Mouse (Mus musculus): ENCODE results near the gene Sema3e. TPM values are rescaled to one million over a fixed set of nuclear protein-coding genes. Genes with fewer than 3 reads are reported as not detected.

Gene Sema3e
- under 1 TPM; 0.38 to 0.51 TPM for total RNA-seq (2021)
- long read RNA-seq, experiment 1, result 0 reads
- long read RNA-seq, experiment 2, result 0 reads

DNA sequence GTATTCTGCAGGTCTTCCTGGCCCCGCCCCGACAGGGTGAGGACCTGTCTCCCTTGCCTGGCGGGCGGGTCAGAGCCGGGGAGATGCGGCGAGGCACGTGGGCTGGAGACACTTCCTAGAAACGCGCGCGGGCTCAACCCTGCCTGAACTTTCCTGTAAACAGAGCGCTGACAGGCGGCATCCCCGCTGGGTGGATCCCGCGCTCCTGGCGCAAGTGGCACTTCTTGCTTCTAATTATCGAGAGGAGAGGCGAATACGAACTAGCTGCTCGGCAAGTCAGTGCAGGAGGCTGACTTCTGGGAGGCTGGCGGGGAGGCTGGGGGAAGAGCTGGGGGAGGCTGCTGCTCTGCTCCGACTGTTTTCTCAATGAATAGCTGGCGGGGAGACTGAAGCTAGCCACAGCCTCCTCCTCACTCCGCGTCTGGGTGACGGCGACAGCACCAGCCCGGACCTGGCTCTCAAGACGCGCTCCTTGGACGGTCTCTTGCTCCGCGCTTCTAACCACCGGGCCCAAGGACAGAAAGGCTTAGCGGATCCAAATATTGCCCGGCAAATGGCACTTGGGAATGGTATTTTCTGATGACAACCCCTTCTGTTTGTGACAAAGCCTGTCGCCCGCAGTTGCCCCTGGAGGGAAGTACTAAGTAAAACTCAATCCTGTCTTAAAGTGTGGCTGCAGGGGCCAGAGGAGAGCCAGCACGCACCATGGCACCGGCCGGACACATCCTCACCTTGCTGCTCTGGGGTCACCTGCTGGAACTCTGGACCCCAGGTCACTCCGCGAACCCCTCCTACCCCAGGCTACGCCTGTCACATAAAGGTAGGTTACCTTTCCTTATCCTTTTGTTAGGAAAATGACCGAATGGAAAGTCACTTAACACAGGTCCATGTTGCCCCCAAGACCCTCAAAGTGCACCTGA, at the start of gene Sema3e:
Gene Sema3e (plus strand): TSS at position 72 of the 920 bp plus-strand sequence.
- DNase-seq, result no peak

DNA sequence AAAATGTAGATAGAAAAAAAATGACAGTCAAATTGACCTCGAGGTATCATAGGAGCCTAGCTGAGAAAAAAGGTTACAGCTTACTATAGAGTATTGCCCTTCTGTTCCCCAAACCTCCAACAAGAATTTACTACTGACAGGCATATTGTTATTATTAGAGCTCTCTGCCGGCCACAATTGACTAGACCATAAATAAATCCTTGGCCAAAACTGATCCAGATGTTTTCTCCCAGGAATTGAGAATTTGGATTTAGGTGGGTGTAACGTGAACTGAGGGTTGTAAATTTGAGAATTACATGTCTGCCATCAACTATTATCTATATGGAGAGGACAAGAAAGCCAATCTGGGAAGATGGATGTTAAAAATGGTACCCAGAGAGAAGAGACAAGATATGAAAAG, 47.5 kb upstream of the Sema3e start:
- no peak for DNase-seq

GRCm38 (mm10) chr5:13979156-13979555, 45.9 kb upstream of the Sema3e start:
- no peak for DNase-seq

DNA sequence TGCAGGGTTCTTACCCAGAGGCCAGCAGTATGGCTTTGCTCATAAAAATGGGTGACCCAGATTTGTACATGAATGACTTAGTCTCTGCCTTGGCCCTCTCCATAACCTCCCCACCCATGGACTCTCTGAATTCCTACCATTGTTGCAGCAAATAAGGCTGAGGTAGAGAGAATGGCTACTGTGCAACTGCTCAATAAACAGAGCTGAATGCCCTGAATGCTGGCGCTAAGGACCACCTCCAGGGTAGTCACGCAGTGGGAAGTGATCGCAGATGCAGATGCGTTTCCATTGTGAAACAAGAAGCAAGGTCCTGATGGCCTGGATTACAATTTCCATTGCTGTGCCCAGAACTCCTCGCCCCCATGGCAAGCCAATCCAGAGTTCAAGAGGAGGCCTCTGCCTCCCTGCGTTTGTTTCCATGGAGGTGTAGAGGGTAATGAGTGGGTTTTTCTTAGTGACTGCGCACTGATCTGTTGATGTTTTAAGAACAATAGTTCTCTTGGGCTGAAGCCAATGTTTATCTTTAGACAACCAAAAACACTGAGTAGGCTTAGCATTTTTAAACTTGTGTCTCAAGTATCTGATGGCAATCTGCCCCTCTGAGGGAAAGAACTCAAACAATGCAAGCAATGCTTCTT, 42.5 kb upstream of the Sema3e start:
- no peak for DNase-seq

- no peak for DNase-seq
Observed at GRCm38 (mm10) chr5:13983608-13984007, 41.5 kb upstream of the Sema3e start.

- no peak for DNase-seq
Observed at GRCm38 (mm10) chr5:13985669-13986068, 39.4 kb upstream of the Sema3e start.

DNA sequence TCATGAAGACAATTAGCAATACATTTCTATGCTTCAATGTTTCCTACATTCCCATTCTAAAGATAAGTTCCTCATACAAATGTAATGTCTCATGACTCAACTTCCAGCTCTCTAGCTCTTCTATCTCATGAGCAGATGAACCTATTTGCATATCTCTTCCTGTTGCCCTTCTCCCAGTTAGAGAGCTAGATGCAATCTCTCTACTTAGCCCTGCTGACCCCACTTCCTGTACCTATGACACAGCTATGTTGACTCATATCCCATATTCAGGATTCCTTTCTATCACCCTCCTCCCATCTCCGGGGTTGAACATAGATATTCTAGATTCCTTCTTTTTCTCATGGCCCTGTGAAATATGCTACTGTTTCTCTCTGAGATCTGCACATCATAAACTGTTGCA, 38.0 kb upstream of the Sema3e start:
- no peak for DNase-seq

- no peak for DNase-seq
Observed at GRCm38 (mm10) chr5:13988023-13988422, 37.1 kb upstream of the Sema3e start.

DNA sequence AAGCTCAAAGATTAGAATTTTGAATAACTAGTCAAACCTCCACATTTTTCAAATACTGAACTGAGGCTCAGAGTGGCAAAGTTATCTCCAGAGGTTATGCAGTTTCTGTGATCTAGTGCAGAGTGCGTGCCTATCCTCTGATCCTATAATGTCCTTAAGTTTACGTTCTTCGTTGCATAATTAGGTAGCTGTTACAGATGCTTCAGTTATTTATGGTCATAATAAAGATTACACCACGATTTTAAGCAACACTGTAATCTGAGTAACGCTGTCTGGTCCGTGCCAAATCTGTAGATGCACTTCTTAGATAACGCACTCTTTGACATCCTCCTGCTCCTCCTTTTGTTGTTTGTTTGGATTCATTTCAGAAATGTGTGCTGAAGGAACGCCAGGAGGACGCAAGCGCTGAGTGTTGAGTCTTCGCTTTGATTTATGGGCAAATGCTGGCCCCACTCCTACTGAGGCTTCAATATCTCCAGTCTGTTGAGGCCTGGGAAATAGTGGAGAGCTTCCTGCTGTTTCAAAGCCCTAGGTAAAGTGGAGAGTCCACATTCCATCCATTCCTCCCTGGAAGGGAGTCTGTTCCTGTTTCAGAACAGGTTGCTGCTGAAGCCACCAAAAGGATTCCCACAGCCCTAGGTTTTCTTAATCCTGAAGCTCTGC, 32.2 kb upstream of the Sema3e start:
- no peak for DNase-seq

DNA sequence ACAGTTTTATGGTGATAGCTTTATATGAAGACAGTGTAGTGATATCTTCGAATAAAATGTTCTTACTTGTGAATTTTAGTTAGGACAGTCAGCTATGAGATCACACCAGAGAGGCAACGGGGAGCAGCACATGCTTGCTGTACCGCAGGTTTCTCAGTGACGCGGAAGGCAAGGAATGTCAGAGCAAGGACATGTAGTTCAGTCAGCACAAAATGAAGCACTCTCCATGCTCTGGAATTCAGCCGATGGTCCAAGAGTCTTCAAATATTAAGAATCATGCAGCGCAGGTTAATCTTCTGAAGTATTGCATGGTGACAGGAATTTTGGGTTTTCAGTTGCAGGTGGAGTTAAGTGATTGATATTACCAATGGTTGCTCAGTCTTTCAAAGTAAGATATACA, 3.3 kb downstream of the Sema3e start:
- no peak for DNase-seq

DNA sequence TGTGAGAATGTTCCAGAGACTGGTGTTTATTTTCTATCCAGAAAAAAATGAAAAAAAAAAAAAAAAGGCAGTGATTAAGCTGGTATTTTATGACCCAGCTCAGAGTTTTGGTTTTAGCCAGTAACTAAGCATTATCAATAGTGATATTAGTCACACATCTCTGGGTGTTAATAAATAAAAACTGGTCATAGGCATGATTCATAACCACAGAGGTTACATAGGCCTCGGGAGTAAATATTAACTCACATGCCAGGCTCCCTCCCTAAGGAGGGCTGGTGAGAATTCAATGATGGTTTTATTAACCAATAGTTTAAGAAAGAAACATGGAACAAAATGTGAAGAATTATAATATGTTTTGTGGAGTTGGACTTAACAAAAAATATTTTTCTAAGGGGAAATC, 5.7 kb downstream of the Sema3e start:
- no peak for DNase-seq

DNA sequence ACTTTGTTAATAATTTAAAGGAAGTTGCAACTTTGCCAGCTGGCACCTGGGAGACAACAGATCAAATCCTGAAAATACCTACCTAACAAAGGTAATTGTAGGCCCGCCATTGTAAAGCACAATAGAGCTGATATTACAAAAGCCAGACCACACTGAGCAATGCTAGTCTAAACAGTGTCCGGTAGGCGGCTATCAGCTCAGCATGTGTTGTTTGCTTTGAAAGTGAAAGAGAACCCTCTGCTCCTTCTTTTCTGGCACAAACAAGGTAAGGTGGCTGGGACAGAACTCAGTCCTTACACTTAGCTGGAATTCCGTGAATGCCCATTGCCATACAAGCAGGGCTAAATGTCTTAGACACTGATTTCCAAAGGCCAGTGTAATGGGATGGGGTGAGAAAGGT, 7.0 kb downstream of the Sema3e start:
- no peak for DNase-seq

DNA sequence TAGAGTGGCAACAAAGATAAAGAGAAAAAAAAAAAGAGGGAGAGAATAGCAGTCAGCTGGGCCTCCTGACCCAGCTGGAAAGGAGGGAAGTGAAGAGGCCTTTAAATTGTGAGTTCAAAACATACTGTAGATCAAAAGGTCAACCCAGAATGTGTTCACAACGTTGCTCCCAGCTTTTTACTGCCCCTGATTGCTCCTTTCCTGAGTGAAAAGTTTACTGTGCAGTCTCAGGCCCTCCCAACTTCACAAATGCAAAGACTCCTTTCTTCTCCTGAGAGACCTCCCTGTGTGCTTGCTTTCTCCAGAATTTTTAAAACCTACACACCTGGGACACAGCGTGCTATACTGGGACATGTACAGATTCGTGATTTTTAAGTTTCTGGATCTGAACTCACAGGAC, 8.2 kb downstream of the Sema3e start:
- DNase-seq, result no peak

- DNase-seq, result no peak
Observed at GRCm38 (mm10) chr5:14038813-14039496, 13.9 kb downstream of the Sema3e start.

DNA sequence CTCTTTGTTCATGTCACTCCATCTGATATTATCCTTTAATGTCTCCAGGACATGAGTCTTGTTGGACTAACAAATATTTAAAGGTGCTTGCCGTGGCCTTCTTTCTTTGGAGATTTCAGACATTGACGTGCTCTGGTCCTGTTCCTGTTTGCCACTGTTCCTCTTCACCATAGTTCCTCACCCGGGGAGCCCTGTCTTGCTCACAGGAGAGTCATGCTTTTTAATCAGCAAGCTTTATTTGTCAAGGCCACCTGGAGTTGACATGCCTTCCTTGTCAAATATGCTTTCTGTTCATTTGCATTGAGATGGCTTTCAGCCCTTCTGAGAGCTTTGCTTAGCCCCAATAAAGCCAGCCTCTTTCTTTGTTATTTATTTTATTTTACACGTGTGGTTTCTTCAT, 15.1 kb downstream of the Sema3e start:
- DNase-seq, result no peak

DNA sequence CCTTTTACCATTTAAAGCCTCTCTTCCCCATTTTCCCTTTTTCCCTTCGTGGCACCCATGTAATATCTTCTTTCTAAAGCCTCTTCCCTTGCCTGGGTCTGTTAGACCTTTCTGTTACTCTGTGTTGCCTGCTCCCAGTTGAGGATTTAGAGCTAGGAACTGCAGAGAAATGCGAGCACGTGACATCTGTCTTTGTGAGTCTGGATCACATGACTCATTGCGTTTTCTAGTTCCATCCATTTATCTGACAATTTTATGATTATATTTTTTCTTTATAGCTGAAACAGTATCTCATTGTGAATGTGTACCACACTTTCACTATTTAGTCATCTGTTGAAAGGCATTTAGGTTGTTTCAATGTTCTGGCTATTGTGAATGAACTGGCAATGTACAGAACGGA, 18.0 kb downstream of the Sema3e start:
- DNase-seq, result no peak

DNA sequence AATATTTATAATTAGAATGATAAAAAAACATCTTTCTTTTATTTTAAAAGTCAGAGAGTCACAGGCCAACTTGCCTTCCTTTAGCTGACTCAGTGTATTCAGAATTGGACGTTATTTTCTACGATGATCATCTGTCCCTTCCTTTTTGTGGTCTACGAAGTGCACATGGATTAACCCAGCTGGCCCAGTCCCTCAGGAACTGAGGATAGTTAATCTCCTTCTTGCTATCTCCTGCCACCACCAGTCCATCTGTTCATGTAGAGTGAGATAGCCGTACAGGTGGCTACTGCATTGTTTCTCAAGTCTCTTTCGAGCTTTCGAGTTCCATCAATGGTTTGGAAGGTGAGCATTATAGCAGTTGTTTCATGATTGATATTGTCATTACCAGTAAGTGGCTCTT, 18.9 kb downstream of the Sema3e start:
- no peak for DNase-seq

DNA sequence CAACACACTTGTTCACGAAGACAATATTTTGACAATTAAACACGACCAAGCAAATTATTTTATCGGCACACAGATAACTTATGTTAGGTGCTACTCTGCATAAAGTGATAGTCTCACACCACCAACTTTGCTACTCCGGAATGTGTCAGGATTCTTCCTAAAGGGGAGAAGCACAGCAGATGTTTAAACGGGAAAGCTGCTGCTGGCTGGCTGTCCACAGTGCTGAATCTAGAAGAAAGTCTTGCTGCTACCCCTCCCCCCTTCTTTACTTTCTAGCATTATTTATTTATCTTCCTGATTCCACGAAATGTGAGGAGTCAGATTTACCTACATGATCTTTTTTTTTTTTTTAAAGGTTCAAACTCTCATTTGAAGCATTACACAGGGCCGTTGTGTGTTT, 23.6 kb downstream of the Sema3e start:
- no peak for DNase-seq

DNA sequence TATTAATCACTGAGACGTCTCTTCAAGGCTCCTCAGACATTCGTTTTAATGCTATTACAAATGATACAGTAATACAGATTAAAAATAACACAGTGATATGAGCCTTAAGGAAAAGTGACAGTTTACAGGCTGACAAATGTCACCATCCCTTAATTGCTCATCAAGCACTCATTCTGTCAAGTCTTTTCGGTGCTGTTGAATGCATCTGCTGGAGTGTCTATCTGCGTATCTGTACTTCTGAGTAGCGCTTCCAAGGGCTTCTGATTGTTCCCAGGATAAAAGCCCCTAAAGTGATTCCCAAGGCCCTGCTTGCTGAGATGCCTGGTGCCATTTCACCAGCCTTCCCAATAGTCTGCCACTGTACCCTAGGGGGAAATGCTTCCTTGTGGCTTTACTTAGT, 29.4 kb downstream of the Sema3e start:
- DNase-seq, result no peak

- no peak for DNase-seq
Observed at GRCm38 (mm10) chr5:14059895-14060553, 34.9 kb downstream of the Sema3e start.

- no peak for DNase-seq
Observed at GRCm38 (mm10) chr5:14062918-14063481, 37.9 kb downstream of the Sema3e start.

DNA sequence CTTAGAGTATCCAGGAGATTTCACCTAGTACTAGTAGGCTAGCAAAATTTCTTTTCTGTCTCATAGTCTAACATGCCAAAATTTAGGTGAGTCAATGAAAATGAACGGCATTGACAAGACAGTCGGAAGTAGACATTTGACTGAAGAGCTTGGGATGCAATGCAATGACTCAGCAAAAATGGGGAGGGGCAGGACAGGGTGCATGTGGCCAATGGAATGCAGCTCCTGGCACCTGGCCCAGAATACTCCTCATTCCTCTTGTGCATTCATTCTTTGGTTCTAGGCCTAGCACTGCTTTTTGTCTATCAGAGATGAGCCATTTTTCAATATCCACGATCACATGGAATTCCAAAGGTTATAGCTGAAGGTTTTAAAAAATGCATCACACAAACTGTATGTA, 48.1 kb downstream of the Sema3e start:
- DNase-seq, result no peak
